Mouse (Mus musculus) kidney, embryonic 16.5 days (tissue): Measurements from ENCODE around the gene Atp1b2. TPM values are rescaled to one million over a fixed set of nuclear protein-coding genes. Genes with fewer than 3 reads are reported as not detected.
A peak's percentile ranks its signal among the peaks of the same experiment; 100 is the strongest.

ENCODE experiments used
- ATAC-seq: fragments of 200-750 bp; cut with Nextera tagmentation; 2 replicates; pipeline ENCODE4 v1.8.0; 2017; ENCODE audit warnings: moderate TSS enrichment; ENCODE audit not compliant: low FRiP score, low TSS enrichment
- H3K27ac ChIP-seq: fragments of 300-500 bp; sonication (generic); 2 replicates; pipeline ENCODE4 v1.5.1; 2014; ENCODE audit warnings: low read length
- H3K27me3 ChIP-seq: fragments of 300-500 bp; sonication (generic); 2 replicates; pipeline ENCODE4 v1.6.1; 2014; ENCODE audit warnings: low read length, control low read depth, mixed read lengths; ENCODE audit not compliant: insufficient read depth
- H3K36me3 ChIP-seq: fragments of 300-500 bp; sonication (generic); 2 replicates; pipeline ENCODE4 v1.6.1; 2014; ENCODE audit warnings: low read length, control low read depth, mixed read lengths; ENCODE audit not compliant: insufficient read depth
- H3K4me1 ChIP-seq: fragments of 300-500 bp; sonication (generic); 2 replicates; pipeline ENCODE4 v1.6.1; 2014; ENCODE audit warnings: low read length, control low read depth, mixed read lengths; ENCODE audit not compliant: insufficient read depth
- H3K4me2 ChIP-seq: fragments of 300-500 bp; sonication (generic); replicated peaks from 2 replicates; pipeline ENCODE4 v1.6.1; 2014; ENCODE audit warnings: low read depth, low read length
- H3K4me3 ChIP-seq: fragments of 300-500 bp; sonication (generic); 2 replicates; pipeline ENCODE4 v1.5.1; 2014; ENCODE audit warnings: mild to moderate bottlenecking, low read length
- H3K9ac ChIP-seq: fragments of 300-500 bp; sonication (generic); replicated peaks from 2 replicates; pipeline ENCODE4 v1.6.1; 2014; ENCODE audit warnings: low read length
- H3K9me3 ChIP-seq: fragments of 300-500 bp; sonication (generic); 2 replicates; pipeline ENCODE4 v1.6.1; 2016; ENCODE audit warnings: low read length, control low read depth
- WGBS: fragments of 180-500 bp; shearing (Covaris S2); extraction: QIAGEN DNeasy Blood & Tissue Kit; methylation state at CpG from one replicate; pipeline ENCODE4 v1.1.7; 2014; 5-methylcytosine and 5-hydroxymethylcytosine counted together
- polyA plus RNA-seq: library from polyadenylated mRNA; unstranded; fragments of >200 nt; fragmentation: Nextera tagmentation; extraction: Ambion mirVana; gene quantifications from 2 replicates; pipeline ENCODE4 v1.2.1, GENCODE M21; 2015

Gene Atp1b2
- 12.3 and 14.3 TPM in 2 replicates for polyA plus RNA-seq

DNA sequence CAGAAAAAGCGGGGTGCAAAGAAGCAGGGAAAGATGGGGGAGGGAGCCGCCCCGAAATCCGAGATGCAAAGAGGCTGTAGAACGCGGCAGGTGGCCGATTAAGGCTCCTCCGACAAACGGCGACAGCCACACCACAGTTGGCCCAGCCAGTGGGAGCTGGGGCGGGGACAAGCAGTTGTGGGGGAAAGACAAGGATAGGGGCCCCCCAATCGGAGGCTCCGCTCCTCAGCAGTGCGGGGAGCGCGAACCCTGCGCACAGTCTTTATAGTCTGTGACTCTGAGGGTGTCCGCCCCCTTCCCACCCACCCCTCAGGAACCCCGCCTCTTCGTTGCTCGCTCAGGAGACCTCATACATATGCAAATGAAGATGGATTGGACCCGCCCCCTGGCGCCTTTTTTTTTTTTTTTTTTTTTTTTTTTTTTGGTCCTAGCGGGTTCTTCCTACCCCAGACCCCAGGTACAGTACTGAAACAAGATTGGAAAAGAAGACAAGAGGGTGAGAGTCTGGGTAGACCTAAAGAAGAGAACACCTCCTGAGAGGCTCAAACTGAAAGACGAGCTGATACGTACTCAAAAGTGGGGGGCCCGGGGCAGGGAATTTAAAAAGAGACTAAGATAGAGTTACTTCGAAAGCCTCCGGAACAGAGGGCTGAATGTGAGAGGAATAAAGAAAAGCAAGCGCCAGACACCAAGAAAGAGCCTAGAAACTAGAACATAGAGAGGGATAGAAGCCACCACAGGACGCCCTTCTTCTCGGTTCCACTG lies at the start of gene Atp1b2:
Gene Atp1b2, minus strand, starts transcription at position 217 of the 765 bp plus-strand sequence.
- Histone ChIP-seq H3K4me2 (peak within 1 kb of the TSS; percentile 98), H3K27me3 (peaks cover 9% of the 10 kb centered on the region), H3K9ac (peak within 1 kb of the TSS; percentile 69), H3K4me3 (peak within 1 kb of the TSS; percentile 52), H3K9me3 (no peaks in the 10 kb centered on the region), H3K27ac (peak within 1 kb of the TSS; percentile 30; the same call in 1 of the 2 replicates), H3K36me3 (no peaks in the 10 kb centered on the region), H3K4me1 (peaks cover 19% of the 10 kb centered on the region)
- WGBS, result 1% methylated on average over 32 of the region's 32 CpGs
- ATAC-seq, result peak; percentile 90

DNA sequence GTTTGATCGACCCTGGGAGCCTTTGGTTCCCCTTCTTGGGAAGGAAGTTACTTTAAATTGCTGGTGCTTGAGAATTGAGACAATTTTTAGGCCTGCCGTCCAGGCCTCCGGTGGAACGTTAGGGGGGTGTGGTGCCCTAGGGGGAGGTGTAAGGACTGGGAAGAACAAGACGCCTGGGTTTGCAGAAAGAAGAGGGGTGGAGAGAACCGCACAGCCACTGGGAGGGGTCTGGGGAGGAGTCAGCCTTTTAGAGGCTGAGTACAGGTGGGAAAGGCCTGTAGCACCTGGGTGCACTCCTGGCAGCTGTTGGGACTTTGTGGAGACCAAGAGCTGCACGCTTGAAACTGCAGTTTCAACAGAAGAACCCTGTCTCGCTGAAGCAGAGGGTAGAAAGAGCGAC lies 49.0 kb upstream of the Atp1b2 start:
- Histone ChIP-seq H3K36me3 (peaks cover 69% of the 10 kb centered on the region), H3K4me2 (no peak overlapping the region), H3K4me1 (peaks cover 18% of the 10 kb centered on the region), H3K4me3 (no peak overlapping the region), H3K27me3 (no peaks in the 10 kb centered on the region), H3K9ac (no peak overlapping the region), H3K9me3 (no peaks in the 10 kb centered on the region), H3K27ac (peak overlapping the region; percentile 57; the same call in 1 of the 2 replicates)
- WGBS, result 32% methylated on average over 9 of the region's 9 CpGs
- no peak for ATAC-seq

DNA sequence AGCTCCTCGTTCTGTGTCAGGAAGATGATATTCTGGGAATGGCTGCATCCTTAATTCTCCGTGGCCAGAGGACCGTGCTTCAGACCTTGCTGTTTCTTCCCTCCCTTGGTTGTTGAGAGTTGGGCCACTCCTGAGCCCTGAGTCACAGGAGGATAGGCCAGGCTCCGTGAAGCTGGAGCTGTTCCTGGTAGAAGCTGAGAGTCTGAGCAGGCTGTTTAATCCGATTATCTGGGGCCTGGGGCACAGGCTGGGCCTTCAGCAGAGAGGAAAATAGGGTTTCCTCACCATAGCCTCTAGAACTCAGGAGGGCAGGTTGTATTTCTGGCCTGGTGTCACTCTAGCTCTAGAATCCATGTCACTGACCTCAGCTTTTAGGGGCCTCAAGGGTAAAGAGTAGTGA lies 47.7 kb upstream of the Atp1b2 start:
- Histone ChIP-seq H3K4me3 (no peak overlapping the region), H3K36me3 (peaks cover 71% of the 10 kb centered on the region), H3K9me3 (no peaks in the 10 kb centered on the region), H3K27me3 (no peaks in the 10 kb centered on the region), H3K4me1 (peaks cover 18% of the 10 kb centered on the region), H3K27ac (0 out of 2 replicates have a peak overlapping the region, but pooled peaks have one; percentile 14), H3K4me2 (no peak overlapping the region), H3K9ac (no peak overlapping the region)
- WGBS, result 67% methylated on average over 5 of the region's 5 CpGs
- ATAC-seq, result no peak

DNA sequence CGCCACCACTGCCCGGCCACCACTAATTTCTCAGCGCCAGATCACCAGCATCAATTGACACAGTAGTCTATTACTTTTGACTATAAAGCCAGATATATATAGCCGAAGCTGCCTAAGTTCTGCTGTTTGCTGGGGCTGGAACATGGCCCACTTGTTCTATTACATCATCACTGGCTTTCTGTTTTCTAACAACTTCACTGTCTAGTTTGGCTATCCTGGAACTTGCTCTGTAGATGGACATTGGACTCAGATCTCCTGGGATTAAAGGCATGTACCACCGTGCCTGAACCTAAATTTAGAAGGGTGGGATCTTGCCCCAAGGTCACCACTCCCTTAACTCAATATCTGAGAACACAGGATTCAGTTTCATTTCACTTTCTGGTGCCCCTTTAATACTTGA lies 40.1 kb upstream of the Atp1b2 start:
- H3K4me3 ChIP-seq, result no peak overlapping the region
- ATAC-seq, result no peak
- no peak overlapping the region for H3K27ac ChIP-seq
- no peaks in the 10 kb centered on the region for H3K4me1 ChIP-seq
- H3K27me3 ChIP-seq, result no peaks in the 10 kb centered on the region
- no peak overlapping the region for H3K4me2 ChIP-seq
- H3K36me3 ChIP-seq, result peaks cover 76% of the 10 kb centered on the region
- no peaks in the 10 kb centered on the region for H3K9me3 ChIP-seq
- 90% methylated on average over 5 of the region's 5 CpGs for WGBS
- H3K9ac ChIP-seq, result no peak overlapping the region

DNA sequence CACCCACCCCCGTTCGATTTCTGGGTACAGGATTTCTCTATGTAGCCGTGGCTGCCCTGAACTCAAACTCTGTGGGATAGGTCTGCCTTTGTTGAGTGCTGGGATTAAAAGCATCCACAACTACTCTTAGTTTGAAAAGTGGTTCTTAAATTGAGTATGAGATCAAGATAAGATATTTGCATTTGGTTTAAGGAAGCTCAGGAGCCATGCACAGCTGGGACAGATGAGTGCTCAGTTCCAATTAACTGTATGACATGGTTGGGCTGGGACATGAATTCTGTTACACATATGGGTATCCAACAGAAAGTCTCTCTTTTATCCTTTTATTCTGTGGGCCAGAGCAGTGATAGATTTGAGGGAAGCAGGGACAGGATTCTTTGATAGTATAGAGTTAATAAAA lies 29.7 kb upstream of the Atp1b2 start:
- no peaks in the 10 kb centered on the region for H3K9me3 ChIP-seq
- H3K4me2 ChIP-seq, result no peak overlapping the region
- H3K27me3 ChIP-seq, result no peaks in the 10 kb centered on the region
- H3K9ac ChIP-seq, result no peak overlapping the region
- peaks cover 26% of the 10 kb centered on the region for H3K4me1 ChIP-seq
- H3K27ac ChIP-seq, result no peak overlapping the region
- 76% methylated on average over 3 of the region's 3 CpGs for WGBS
- ATAC-seq, result no peak
- peaks cover 15% of the 10 kb centered on the region for H3K36me3 ChIP-seq
- H3K4me3 ChIP-seq, result no peak overlapping the region

DNA sequence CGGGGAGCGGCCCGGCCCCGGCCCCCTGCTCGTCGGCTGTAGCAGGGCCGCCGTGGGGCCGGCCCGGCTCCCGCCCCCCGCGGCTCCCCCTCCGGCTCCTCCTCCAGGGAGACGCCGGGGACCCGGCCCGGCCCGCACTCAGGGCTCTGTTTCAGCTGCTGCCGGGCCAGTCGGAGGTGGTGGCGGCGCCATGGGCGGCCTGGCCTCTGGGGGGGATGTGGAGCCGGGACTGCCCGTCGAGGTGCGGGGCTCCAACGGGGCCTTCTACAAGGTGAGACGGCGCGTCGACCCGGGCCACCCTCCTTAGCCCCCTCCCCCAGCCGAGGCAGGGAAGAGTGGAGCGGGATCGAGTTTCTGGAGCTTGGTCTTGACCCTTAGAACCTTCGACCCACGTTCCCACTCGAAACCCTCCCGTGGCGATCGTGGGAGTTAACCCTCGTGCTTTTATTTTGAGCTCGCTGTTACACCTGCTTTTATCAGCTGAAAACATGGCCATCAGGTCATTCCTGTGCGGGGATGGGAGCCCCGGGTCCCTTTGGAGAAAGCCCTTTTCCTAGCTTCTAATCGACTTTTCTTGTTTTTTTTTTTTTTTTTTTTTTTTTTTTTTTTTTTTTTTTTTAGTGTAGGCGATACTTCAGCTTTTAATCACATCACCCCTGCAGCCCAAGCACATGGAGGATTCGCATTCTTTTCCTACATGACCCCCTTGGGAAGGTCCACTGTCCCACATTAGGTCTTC lies 27.6 kb upstream of the Atp1b2 start:
- H3K4me1 ChIP-seq, result peaks cover 26% of the 10 kb centered on the region
- under 1% methylated on average over 43 of the region's 50 CpGs for WGBS
- no peaks in the 10 kb centered on the region for H3K9me3 ChIP-seq
- peak overlapping the region; percentile 84 for H3K4me2 ChIP-seq
- peak; percentile 69 for ATAC-seq
- no peaks in the 10 kb centered on the region for H3K27me3 ChIP-seq
- peaks cover 3% of the 10 kb centered on the region; the same call in 1 of the 2 replicates for H3K36me3 ChIP-seq
- H3K4me3 ChIP-seq, result peak overlapping the region; percentile 96
- H3K9ac ChIP-seq, result peak overlapping the region; percentile 99
- H3K27ac ChIP-seq, result peak overlapping the region; percentile 96

DNA sequence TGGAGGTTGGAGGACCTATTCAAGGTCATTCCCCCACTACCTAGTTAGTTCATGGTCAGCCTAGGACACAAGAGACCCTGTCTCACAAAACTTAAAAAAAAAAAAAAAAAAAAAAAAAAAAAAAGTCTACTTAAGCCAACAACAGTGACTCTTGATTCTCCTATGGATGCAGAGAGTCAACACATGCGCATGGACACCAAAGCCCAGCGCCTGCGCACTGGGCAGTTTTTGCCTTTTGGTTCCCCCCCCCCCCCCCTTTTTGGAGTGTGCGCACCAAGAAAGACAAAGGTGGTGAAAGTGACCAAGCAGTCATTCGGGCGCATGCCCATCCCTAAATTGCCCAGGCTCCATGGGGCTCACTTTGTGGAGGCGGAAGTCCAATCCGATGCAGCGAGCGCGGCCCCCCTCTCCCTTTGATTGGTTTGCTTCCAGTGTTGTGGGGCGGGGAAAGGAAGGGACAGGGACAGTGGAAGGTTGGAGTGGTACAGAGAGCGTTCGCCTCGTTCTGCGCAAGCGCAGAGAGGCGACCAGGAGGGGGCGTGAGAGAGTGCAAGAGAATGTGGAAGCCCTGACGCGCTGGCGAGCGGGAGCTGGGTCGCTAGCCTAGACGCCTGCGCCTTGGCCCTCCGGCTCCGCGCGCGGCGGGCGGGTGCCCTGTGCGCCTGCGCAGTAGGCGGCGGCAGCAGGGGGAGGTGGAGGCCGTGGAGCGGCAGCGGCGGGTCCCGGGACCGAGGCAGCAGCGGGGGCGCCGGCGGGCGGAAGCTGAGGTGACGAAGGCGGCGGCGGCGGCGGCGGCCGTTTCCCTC lies 26.7 kb upstream of the Atp1b2 start, which contains the start of gene Fxr2:
Gene Fxr2, plus strand, starts transcription at position 707 of the 806 bp plus-strand sequence.
- Histone ChIP-seq H3K36me3 (no peaks in the 10 kb centered on the region), H3K4me2 (peak within 1 kb of the TSS; percentile 84), H3K9me3 (no peaks in the 10 kb centered on the region), H3K27ac (peak within 1 kb of the TSS; percentile 96), H3K9ac (peak within 1 kb of the TSS; percentile 99), H3K4me3 (peak within 1 kb of the TSS; percentile 96), H3K4me1 (peaks cover 26% of the 10 kb centered on the region), H3K27me3 (no peaks in the 10 kb centered on the region)
- peak; percentile 99 for ATAC-seq
- 0% methylated on average over 56 of the region's 56 CpGs for WGBS

DNA sequence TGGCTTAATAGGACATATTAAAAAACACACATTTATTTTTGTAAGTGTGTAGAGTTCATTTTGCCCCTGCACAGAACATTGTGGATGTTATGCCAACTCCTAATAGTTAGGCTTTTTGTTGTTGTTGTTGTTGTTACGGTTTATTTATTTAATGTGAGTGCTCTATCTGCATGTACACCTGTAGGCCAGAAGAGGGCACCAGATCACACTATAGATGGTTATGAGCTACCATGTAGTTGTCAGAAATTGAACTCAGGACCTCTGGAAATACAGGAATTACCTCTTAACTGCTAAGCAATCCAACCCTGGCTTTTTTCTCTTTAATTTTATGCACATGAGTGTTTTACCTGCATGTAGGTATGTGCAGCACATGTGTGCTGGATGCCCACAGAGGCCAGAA lies 24.1 kb upstream of the Atp1b2 start:
- H3K27me3 ChIP-seq, result no peaks in the 10 kb centered on the region
- no peak overlapping the region for H3K9ac ChIP-seq
- ATAC-seq, result no peak
- H3K4me3 ChIP-seq, result no peak overlapping the region
- no peak overlapping the region for H3K4me2 ChIP-seq
- H3K4me1 ChIP-seq, result peaks cover 17% of the 10 kb centered on the region
- H3K9me3 ChIP-seq, result no peaks in the 10 kb centered on the region
- 59% methylated on average over 1 of the region's 1 CpGs for WGBS
- H3K36me3 ChIP-seq, result no peaks in the 10 kb centered on the region
- H3K27ac ChIP-seq, result no peak overlapping the region

DNA sequence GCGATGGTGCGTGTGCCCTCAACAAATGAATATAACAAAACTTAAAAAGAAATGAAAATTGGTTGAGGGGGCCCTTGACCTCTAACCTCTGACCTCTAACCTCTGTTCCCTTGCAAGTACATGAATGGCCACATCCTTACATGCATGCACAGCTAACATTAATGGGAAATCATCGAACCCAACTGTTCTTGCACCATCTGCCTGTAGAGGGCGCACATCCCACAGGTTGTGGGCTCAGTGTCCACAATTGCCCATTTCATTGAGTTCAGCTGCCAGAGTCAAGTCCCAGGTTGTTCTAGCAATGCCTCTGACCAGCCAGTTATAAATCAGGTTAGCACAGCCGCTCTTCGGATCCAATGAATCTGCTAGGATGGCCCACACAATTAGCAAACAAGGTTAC lies 22.5 kb upstream of the Atp1b2 start:
- Histone ChIP-seq H3K27me3 (no peaks in the 10 kb centered on the region), H3K36me3 (no peaks in the 10 kb centered on the region), H3K9me3 (no peaks in the 10 kb centered on the region), H3K4me1 (peaks cover 5% of the 10 kb centered on the region; the same call in 1 of the 2 replicates), H3K4me3 (no peak overlapping the region), H3K9ac (no peak overlapping the region), H3K4me2 (no peak overlapping the region), H3K27ac (no peak overlapping the region)
- WGBS, result 32% methylated on average over 6 of the region's 6 CpGs
- ATAC-seq, result no peak
